Mouse (Mus musculus): ENCODE results near the gene Nop16.

GRCm38 (mm10) chr13:54635011-54635410 is 45.1 kb upstream of the Nop16 start:
- TF ChIP-seq POLR2A (IDR thresholded peaks at IDR 0.05; ENCODE audit: insufficient read length, low read depth): no peak
- TF ChIP-seq CEBPB (IDR thresholded peaks at IDR 0.05; ENCODE audit: insufficient read depth, poor library complexity, severe bottlenecking): no peak
- no peak for TF ChIP-seq MAX (IDR thresholded peaks at IDR 0.05; ENCODE audit: low read depth)
- no peak for TF ChIP-seq POLR2AphosphoS2 (IDR thresholded peaks at IDR 0.05; ENCODE audit: insufficient read length, low read depth)

Data from myocyte (in vitro differentiated cells).